Mouse (Mus musculus) c-Kit-negative CD71-positive TER-119-positive erythroid progenitor cells, embryonic 14.5 days (primary cell): Measurements from ENCODE around the gene Eci3.

Experiments used
- DNase-seq: peaks from one replicate; pipeline ENCODE4 v3.0.0-alpha.2; 2013; ENCODE audit warnings: low read depth, low spot score

Gene Eci3

GRCm38 (mm10) chr13:34934931-34935644 lies 28.5 kb downstream of the Eci3 start:
- no peak for DNase-seq

- DNase-seq = no peak
These were observed 39.4 kb downstream of the Eci3 start, which contains the start of the genes Fam217a and 4933417A18Rik for GRCm38 (mm10) chr13:34924210-34924609. TSS of gene Fam217a (minus strand) at chr13:34924310. TSS of gene 4933417A18Rik (plus strand) at chr13:34924409.

GRCm38 (mm10) chr13:34916520-34917167 lies 47.0 kb downstream of the Eci3 start:
- DNase-seq = no peak

- no peak for DNase-seq
These were observed 49.0 kb downstream of the Eci3 start for GRCm38 (mm10) chr13:34914614-34915013.
